Mouse (Mus musculus) ES-E14 (cell line): ENCODE measurements around the gene Sos1.

ENCODE experiments used
- CHD2 ChIP-seq: IDR thresholded peaks from 2 replicates; pipeline ENCODE4 v1.6.1; 2014; ENCODE audit warnings: mild to moderate bottlenecking, low read depth, low read length, inconsistent platforms
- ZC3H11A ChIP-seq: IDR thresholded peaks from 2 replicates; pipeline ENCODE4 v1.6.1; 2012; ENCODE audit warnings: low read depth, mild to moderate bottlenecking, inconsistent platforms, low read length, borderline replicate concordance
- ZNF384 ChIP-seq: IDR thresholded peaks from 2 replicates; pipeline ENCODE4 v1.6.1; 2012; ENCODE audit warnings: low read depth, low read length, inconsistent platforms

DNA sequence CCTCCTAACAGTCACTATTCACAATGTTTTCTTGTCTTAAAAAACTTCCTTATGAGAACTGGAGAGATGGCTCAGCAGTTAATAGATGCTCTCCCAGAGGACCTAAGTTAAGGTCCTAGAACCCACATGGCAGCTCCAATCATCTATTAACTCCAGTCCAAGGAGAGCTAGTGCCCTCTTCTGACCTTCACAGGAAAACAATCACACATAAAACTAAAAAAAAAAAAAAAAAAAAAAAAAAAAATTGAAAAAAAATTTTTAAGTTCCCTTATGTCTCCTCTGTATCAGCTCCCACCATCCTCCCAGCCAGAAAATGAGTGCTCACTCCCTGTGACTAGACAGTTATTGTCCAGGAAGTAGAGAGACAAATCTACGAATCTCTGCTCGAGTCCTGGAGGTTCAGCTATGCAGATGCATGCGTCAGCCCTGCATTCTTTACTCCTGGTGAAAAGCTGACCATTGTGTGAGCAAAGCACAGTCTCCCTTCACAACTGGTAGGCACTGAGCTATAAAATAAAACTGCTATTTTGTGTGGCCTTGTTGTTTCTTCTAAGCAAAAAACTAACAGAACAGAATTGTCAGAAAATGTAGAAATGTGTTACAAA, 29.7 kb downstream of the Sos1 start:
- TF ChIP-seq ZNF384: peak; percentile 91
- TF ChIP-seq ZC3H11A: no peak
- no peak for TF ChIP-seq CHD2
